Mouse (Mus musculus) left cerebral cortex, adult 9 months (tissue): ENCODE data around the gene Btbd35f18.
"Not testable (repeated sequence)": the region's sequence is repeated elsewhere in the genome, so short reads cannot be mapped to it uniquely, and the experiment has no call there.

Source experiments
- DNase-seq, 2 experiments: peaks; one replicate each; pipeline ENCODE4 v3.0.0; 2022; ENCODE audit warnings: low spot score in 2 of 2

Gene Btbd35f18

DNA sequence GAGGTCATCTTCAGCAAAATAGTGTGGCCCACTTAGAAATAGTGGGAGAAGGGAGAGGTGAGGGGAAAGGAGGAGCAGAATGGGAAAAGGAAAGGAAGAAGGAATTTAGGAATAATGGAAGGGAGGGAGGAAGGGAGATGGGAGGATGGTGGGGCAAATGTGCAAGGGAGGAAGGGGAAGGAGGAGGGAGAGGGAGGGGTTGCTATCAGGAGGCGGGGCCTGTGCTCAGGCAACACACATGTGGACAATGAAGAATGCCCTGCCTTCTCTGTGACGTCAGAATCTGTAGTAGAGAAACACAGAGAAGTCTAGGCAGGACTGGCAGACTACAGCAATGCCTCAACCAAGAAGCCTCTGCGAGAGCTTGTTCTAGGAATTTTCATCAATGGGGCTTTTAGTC lies at the start of gene Btbd35f18:
TSS of gene Btbd35f18 (plus strand) at position 301 of the 400 bp plus-strand sequence.
- not testable (repeated sequence) for DNase-seq
